Mouse (Mus musculus) CH12.LX (cell line): ENCODE measurements around the gene 4930469K13Rik. TPM values are rescaled to one million over a fixed set of nuclear protein-coding genes. Genes with fewer than 3 reads are reported as not detected.

Source experiments
- DNase-seq: peaks from one replicate; pipeline ENCODE4 v3.0.0-alpha.2; 2013; ENCODE audit errors: extremely low read depth
- H3K27ac ChIP-seq: 2 replicates; pipeline ENCODE4 v1.5.1; 2012; ENCODE audit warnings: low read depth, mild to moderate bottlenecking, control low read depth, moderate library complexity; ENCODE audit not compliant: insufficient read depth
- H3K27me3 ChIP-seq: replicated peaks from 2 replicates; pipeline ENCODE3; 2012; ENCODE audit warnings: inconsistent platforms
- H3K36me3 ChIP-seq, 2 experiments: replicated peaks in 1 of 2; 2 replicates each; pipeline versions ENCODE3 to v1.6.1; 2012; ENCODE audit warnings: inconsistent platforms in 1 of 2, low read length in 1 of 2, mild to moderate bottlenecking in 1 of 2, mixed read lengths in 1 of 2, moderate library complexity in 1 of 2; ENCODE audit not compliant: control insufficient read depth in 1 of 2, insufficient read depth in 1 of 2
- H3K4me1 ChIP-seq, 2 experiments: 2 replicates each; pipeline ENCODE4 v1.6.1; 2012; ENCODE audit warnings: inconsistent platforms in 1 of 2, moderate library complexity in 1 of 2; ENCODE audit not compliant: insufficient read depth in 2 of 2, control insufficient read depth in 1 of 2
- H3K4me2 ChIP-seq: 2 replicates; pipeline ENCODE4 v1.6.1; 2012; ENCODE audit warnings: low read depth, mild to moderate bottlenecking, control low read depth; ENCODE audit not compliant: poor library complexity, insufficient read depth, severe bottlenecking
- H3K4me3 ChIP-seq, 3 experiments: fragments of 150-350 bp in 1 of 3; sonication (generic) in 1 of 3; replicated peaks in 1 of 3; 2 replicates each; pipeline versions ENCODE3 to v1.5.1; 2011 to 2012; ENCODE audit warnings: low read depth in 2 of 3, low read length in 2 of 3, mild to moderate bottlenecking in 2 of 3, moderate library complexity in 2 of 3, control low read depth in 1 of 3, improper control_type of control experiment in 1 of 3, inconsistent platforms in 1 of 3, mixed read lengths in 1 of 3; ENCODE audit not compliant: poor library complexity in 1 of 3
- H3K79me2 ChIP-seq: replicated peaks from 2 replicates; pipeline ENCODE4 v1.6.1; 2012; ENCODE audit warnings: mild to moderate bottlenecking, moderate library complexity; ENCODE audit not compliant: control insufficient read depth, poor library complexity, insufficient read depth, severe bottlenecking; ENCODE audit errors: extremely low read depth
- H3K9ac ChIP-seq: 2 replicates; pipeline ENCODE4 v1.6.1; 2012; ENCODE audit warnings: low read depth, mild to moderate bottlenecking, control low read depth, moderate library complexity; ENCODE audit not compliant: insufficient read depth
- H3K9me3 ChIP-seq: replicated peaks from 2 replicates; pipeline ENCODE3; 2012; ENCODE audit warnings: low read length, inconsistent platforms, mixed read lengths
- BHLHE40 ChIP-seq: IDR thresholded peaks from 2 replicates; pipeline ENCODE4 v1.6.1; 2011; ENCODE audit warnings: mild to moderate bottlenecking, low read depth, low read length, improper control_type of control experiment
- CHD1 ChIP-seq: IDR thresholded peaks from 2 replicates; pipeline ENCODE4 v1.6.1; 2012; ENCODE audit warnings: low read depth, low read length, improper control_type of control experiment, inconsistent platforms
- CHD2 ChIP-seq: IDR thresholded peaks from 2 replicates; pipeline ENCODE4 v1.6.1; 2011; ENCODE audit warnings: low read length, improper control_type of control experiment
- E2F4 ChIP-seq: IDR thresholded peaks from 2 replicates; pipeline ENCODE4 v1.6.1; 2011; ENCODE audit warnings: low read depth, low read length, improper control_type of control experiment; ENCODE audit not compliant: insufficient replicate concordance
- ELF1 ChIP-seq: IDR thresholded peaks from 2 replicates; pipeline ENCODE4 v1.6.1; 2014; ENCODE audit warnings: low read depth, mild to moderate bottlenecking, inconsistent platforms, low read length, improper control_type of control experiment
- GABPA ChIP-seq: IDR thresholded peaks from 2 replicates; pipeline ENCODE4 v1.6.1; 2012; ENCODE audit warnings: low read depth, low read length, improper control_type of control experiment, inconsistent platforms; ENCODE audit not compliant: insufficient replicate concordance
- HCFC1 ChIP-seq: IDR thresholded peaks from 2 replicates; pipeline ENCODE4 v1.6.1; 2012; ENCODE audit warnings: low read depth, mild to moderate bottlenecking, inconsistent platforms, low read length, improper control_type of control experiment
- JUND ChIP-seq: conservative IDR thresholded peaks from 2 replicates; pipeline ENCODE4 v1.6.1; 2011; ENCODE audit warnings: low read depth, low read length, improper control_type of control experiment
- KAT2A ChIP-seq: IDR thresholded peaks from 2 replicates; pipeline ENCODE4 v1.6.1; 2012; ENCODE audit warnings: low read length, improper control_type of control experiment, inconsistent platforms; ENCODE audit not compliant: insufficient replicate concordance
- MAFK ChIP-seq: IDR thresholded peaks from 2 replicates; pipeline ENCODE4 v1.6.1; 2011; ENCODE audit warnings: low read length, improper control_type of control experiment; ENCODE audit not compliant: insufficient replicate concordance
- MAX ChIP-seq: IDR thresholded peaks from 2 replicates; pipeline ENCODE4 v1.6.1; 2011; ENCODE audit warnings: low read length, improper control_type of control experiment
- MAZ ChIP-seq: IDR thresholded peaks from 2 replicates; pipeline ENCODE4 v1.6.1; 2012; ENCODE audit warnings: low read depth, mild to moderate bottlenecking, inconsistent platforms, low read length, improper control_type of control experiment, moderate library complexity
- MEF2A ChIP-seq: IDR thresholded peaks from 2 replicates; pipeline ENCODE4 v1.6.1; 2014; ENCODE audit warnings: low read depth, mild to moderate bottlenecking, inconsistent platforms, low read length, improper control_type of control experiment, borderline replicate concordance
- MXI1 ChIP-seq: IDR thresholded peaks from 2 replicates; pipeline ENCODE4 v1.6.1; 2011; ENCODE audit warnings: mild to moderate bottlenecking, low read depth, low read length, improper control_type of control experiment
- POLR2AphosphoS2 ChIP-seq: IDR thresholded peaks from 2 replicates; pipeline ENCODE4 v1.6.1; 2011; ENCODE audit warnings: low read depth, low read length, improper control_type of control experiment
- RAD21 ChIP-seq: IDR thresholded peaks from 2 replicates; pipeline ENCODE4 v1.6.1; 2011; ENCODE audit warnings: low read depth, mild to moderate bottlenecking, low read length, improper control_type of control experiment, moderate library complexity
- RCOR1 ChIP-seq: conservative IDR thresholded peaks from 2 replicates; pipeline ENCODE4 v1.6.1; 2012; ENCODE audit warnings: low read depth, mild to moderate bottlenecking, inconsistent platforms, low read length, improper control_type of control experiment
- SIN3A ChIP-seq: IDR thresholded peaks from 2 replicates; pipeline ENCODE4 v1.6.1; 2012; ENCODE audit warnings: low read length, improper control_type of control experiment, inconsistent platforms
- UBTF ChIP-seq: IDR thresholded peaks from 2 replicates; pipeline ENCODE4 v1.6.1; 2012; ENCODE audit warnings: low read depth, mild to moderate bottlenecking, inconsistent platforms, low read length, improper control_type of control experiment, moderate library complexity
- USF1 ChIP-seq: IDR thresholded peaks from 2 replicates; pipeline ENCODE4 v1.6.1; 2014; ENCODE audit warnings: low read depth, mild to moderate bottlenecking, inconsistent platforms, low read length, improper control_type of control experiment
- ZKSCAN1 ChIP-seq: IDR thresholded peaks from 2 replicates; pipeline ENCODE4 v1.6.1; 2012; ENCODE audit warnings: low read depth, inconsistent platforms, low read length, improper control_type of control experiment, borderline replicate concordance
- ZMIZ1 ChIP-seq: IDR thresholded peaks from 2 replicates; pipeline ENCODE4 v1.6.1; 2012; ENCODE audit warnings: low read depth, mild to moderate bottlenecking, inconsistent platforms, low read length, improper control_type of control experiment
- ZNF384 ChIP-seq: IDR thresholded peaks from 2 replicates; pipeline ENCODE4 v1.6.1; 2012; ENCODE audit warnings: low read depth, low read length, improper control_type of control experiment, inconsistent platforms
- dilution Hi-C: fragments of 300-500 bp; cut with MboI; formaldehyde crosslinking; loops from 2 replicates; pipeline ENCODE4 v1.14.3; 2020; ENCODE audit warnings: low sequenced_read_pairs; ENCODE audit not compliant: extremely low pct_unique_long_range_greater_than_20kb, extremely low pct_ligation_motif_present
- in situ Hi-C: fragments of 300-500 bp; cut with MboI; formaldehyde crosslinking; loops from 3 replicates; pipeline ENCODE4 v1.14.3; 2019; ENCODE audit warnings: low sequenced_read_pairs, low pct_ligation_motif_present, low pct_unique_long_range_greater_than_20kb, mixed read lengths
- polyA plus RNA-seq: library from polyadenylated mRNA; unstranded; fragments of >175 nt; gene quantifications from 2 replicates; pipeline ENCODE4 v1.2.1, GENCODE M21; 2012; ENCODE audit warnings: low read depth; ENCODE audit not compliant: insufficient read length
- total RNA-seq, 2 experiments: library from RNA; depleted of rRNA; stranded (reverse); fragments of 300-350 nt in 1 of 2; fragments of >200 nt in 1 of 2; gene quantifications; 2 replicates each; pipeline ENCODE4 v1.2.3; 2012 to 2014

Gene 4930469K13Rik
- total and polyA plus RNA-seq, 3 experiments = not detected

- Histone ChIP-seq H3K79me2 (no peaks in the 10 kb centered on the region), H3K27ac (no peak overlapping the region), H3K9ac (no peak overlapping the region)
- no peak for TF ChIP-seq USF1
- no peak for TF ChIP-seq ZNF384
- TF ChIP-seq ZMIZ1 = no peak
- TF ChIP-seq ZKSCAN1 = no peak
- TF ChIP-seq MXI1 = no peak
- TF ChIP-seq HCFC1 = no peak
- TF ChIP-seq RCOR1 = no peak
- TF ChIP-seq MEF2A = no peak
- TF ChIP-seq MAZ = no peak
- TF ChIP-seq BHLHE40 = no peak
- TF ChIP-seq, all 38 proteins: peak for 0
- peaks cover 0 to 6% of the 10 kb centered on the region in 2 experiments; a peak in 2 of 4 replicates for H3K4me1 ChIP-seq
- no peaks in the 10 kb centered on the region for H3K9me3 ChIP-seq
- no peak overlapping the region for H3K4me3 ChIP-seq
- in situ Hi-C loops (no loop called here), dilution Hi-C loops (no loop called here)
- no peaks in the 10 kb centered on the region for H3K36me3 ChIP-seq
- DNase-seq = no peak
- H3K27me3 ChIP-seq = no peaks in the 10 kb centered on the region
- H3K4me2 ChIP-seq = no peak overlapping the region
Observed at GRCm38 (mm10) chr11:34117581-34117980, 19.2 kb upstream of the 4930469K13Rik start.

GRCm38 (mm10) chr11:34116572-34117135, 18.3 kb upstream of the 4930469K13Rik start:
- H3K9ac ChIP-seq = no peak overlapping the region
- H3K27ac ChIP-seq = no peak overlapping the region
- peaks cover 0 to 12% of the 10 kb centered on the region in 2 experiments; a peak in 2 of 4 replicates for H3K4me1 ChIP-seq
- DNase-seq = no peak
- H3K4me2 ChIP-seq = no peak overlapping the region
- TF ChIP-seq GABPA (no peak), JUND (no peak), MAX (no peak), ZMIZ1 (no peak), RAD21 (no peak), CHD2 (no peak), UBTF (no peak), MAFK (no peak), ZKSCAN1 (no peak), SIN3A (no peak), CHD1 (no peak), POLR2AphosphoS2 (no peak), KAT2A (no peak), ELF1 (no peak), E2F4 (no peak), MXI1 (no peak), BHLHE40 (no peak)
- dilution Hi-C loops (no loop called here), in situ Hi-C loops (no loop called here)
- no peak overlapping the region for H3K4me3 ChIP-seq
- no peaks in the 10 kb centered on the region for H3K79me2 ChIP-seq
- no peaks in the 10 kb centered on the region for H3K9me3 ChIP-seq
- H3K36me3 ChIP-seq = no peaks in the 10 kb centered on the region
- H3K27me3 ChIP-seq = no peaks in the 10 kb centered on the region
